Mouse (Mus musculus) v-Abl transformed pro-B cells (cell line): Measurements from ENCODE around the gene Nfkbib.

Experiments used
- in situ Hi-C, 2 experiments: fragments of 400-800 bp; cut with MboI; formaldehyde crosslinking; loops; one replicate each; pipeline ENCODE4 v1.15.1; 2025; ENCODE audit not compliant: unreplicated experiment in 2 of 2

The Nfkbib gene

DNA sequence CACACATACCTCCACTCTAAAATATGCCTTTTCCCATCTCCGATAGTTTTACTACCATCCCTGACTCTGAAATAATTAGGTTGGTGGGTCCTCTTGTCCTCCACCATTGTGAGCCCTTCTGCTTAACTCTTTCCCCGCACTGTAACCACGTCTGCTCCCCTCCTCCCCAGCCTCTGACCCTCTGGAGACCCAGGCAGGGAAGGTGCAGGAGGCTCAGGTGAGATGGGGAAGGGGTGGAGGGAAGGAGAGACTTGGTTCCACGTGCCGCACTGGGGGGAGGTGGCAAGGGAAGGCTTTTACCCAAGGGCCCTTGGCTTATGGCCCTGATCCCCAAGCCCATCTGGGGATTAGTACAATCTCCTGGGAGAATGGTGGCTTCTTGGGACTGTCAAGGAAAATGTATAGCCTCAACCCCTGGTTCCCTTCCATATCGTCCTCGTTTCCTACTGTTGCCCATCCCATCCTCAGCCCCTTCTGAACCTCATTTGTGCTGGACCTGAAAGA is at the start of gene Nfkbib:
Gene Nfkbib (minus strand): TSS at position 51 of the 504 bp plus-strand sequence.
- in situ Hi-C loops: loop anchor here in 1 of 2 experiments (25.0 kb wide), 1 partner anchor 545 kb away; the partner anchor contains the start of gene Dpf1

DNA sequence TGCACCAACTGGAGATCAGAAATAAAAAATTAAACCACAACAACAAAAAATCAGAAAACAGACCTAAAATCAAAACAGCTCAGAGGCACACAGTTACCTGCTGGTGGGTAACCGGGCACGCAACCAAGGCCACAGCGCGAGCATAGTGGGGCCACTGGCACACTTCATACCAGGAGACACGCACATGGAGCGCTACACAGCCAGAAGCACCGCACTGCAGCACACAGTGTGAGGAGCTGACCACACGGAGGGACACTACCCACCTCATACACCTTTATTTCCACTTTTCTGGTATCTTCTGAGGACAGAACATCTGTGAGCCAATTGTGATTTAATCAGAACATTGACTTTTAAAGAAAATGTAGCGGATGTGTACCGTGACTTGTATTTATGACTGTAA is 49.6 kb upstream of the Nfkbib start:
- in situ Hi-C loops: loop anchor here in 1 of 2 experiments (25.0 kb wide), 2 partner anchors 1270 to 1355 kb away; partner anchors contain the start of genes Gm26920, Sertad3, Zfp260 and Zfp566

DNA sequence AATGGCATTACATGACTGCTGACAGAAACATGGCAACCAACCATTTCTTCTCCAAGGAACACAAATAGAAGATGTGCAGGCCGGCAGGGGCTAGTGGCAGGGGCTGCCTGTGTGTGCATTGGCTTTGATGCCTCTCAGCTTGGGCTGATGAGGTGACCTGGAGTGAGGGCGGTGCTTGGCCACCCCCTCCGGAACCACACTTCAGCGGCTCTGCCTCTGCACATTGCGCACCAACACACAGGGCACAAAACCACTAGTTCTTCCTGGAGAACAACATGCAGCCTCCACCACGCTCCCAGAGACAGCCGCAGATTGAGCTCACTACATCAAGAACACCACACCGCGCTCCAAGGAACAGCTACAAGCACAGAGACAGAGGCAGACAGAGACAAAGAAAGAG is 48.9 kb upstream of the Nfkbib start:
- in situ Hi-C loops: loop anchor here in 1 of 2 experiments (25.0 kb wide), 2 partner anchors 1271 to 1354 kb away; partner anchors contain the start of genes Gm26920, Sertad3, Zfp260 and Zfp566

DNA sequence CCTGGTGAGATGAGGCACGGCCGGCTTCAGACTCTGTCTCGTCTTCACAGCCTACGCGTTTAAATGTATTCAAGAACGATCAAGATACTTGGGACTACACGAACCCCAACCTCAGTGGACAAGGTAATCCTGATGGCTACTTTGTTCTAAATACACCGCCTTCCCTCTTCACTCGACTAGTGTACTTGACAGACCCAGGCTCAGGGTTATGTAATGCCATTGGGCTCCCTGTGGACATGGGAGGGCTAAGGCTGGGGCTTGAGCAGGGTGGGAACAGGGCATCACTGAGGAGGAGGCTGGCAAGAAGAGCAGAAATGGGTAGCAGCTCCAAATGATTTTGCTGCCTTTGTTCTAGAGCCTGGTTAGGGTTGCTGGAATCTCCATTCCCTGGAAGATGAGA is 47.9 kb upstream of the Nfkbib start:
- in situ Hi-C loops: loop anchor here in 1 of 2 experiments (25.0 kb wide), 2 partner anchors 1272 to 1353 kb away; partner anchors contain the start of genes Gm26920, Sertad3, Zfp260 and Zfp566

DNA sequence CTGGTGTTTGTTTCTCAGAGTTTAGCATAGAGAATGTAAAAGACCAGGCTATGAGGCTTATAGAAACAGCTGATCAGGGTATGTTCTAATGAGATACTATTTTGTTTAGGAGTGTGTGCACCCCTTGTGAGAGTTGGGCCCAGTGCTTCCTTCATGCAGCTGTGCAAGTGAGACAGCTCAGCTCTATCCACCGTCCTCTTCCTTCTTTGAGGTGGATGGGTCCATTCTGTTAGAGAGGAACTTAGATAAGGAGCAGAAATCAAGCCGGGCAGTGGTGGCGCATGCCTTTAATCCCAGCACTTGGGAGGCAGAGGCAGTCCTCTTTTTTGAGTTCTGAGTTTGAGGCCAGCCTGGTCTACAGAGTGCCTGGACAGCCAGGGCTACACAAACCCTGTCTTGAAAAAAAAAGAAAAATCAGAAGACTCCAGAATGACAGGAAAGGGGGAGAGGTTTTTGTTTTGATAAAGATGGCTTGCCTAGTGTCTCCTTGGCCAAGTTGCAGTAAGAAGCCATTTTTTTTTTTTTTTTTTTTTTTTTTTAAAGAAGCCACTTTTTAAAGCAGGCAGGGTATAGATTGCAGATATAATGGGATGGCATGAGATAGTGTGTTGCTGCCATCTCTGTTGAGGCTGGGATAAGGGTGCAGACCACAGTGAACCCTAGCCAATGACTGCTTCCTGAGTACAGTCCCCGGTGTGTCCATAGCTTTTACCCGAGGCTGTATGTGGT is 47.2 kb upstream of the Nfkbib start:
- in situ Hi-C loops: loop anchor here in 1 of 2 experiments (25.0 kb wide), 2 partner anchors 1273 to 1352 kb away; partner anchors contain the start of genes Gm26920, Sertad3, Zfp260 and Zfp566

DNA sequence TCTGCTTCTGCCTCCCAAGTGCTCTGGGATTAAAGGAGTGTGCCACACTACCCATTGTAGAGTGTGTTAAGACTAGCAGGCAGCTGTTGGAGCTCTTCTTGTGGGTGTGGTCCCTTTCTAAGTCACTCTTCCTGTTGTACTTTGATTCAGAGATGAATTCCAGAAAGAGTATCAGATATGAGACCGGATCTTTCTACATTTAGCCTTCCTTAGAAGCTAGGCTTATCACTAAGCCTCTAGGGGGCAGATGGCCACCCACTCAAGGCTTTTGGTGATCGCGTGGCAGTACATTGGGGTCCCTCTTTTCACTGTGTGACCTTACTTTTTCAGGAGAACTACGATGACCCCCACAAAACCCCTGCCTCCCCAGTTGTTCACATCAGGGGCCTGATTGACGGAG is 45.6 kb upstream of the Nfkbib start:
- in situ Hi-C loops: loop anchor here in 1 of 2 experiments (25.0 kb wide), 2 partner anchors 1274 to 1351 kb away; partner anchors contain the start of genes Gm26920, Sertad3, Zfp260 and Zfp566

DNA sequence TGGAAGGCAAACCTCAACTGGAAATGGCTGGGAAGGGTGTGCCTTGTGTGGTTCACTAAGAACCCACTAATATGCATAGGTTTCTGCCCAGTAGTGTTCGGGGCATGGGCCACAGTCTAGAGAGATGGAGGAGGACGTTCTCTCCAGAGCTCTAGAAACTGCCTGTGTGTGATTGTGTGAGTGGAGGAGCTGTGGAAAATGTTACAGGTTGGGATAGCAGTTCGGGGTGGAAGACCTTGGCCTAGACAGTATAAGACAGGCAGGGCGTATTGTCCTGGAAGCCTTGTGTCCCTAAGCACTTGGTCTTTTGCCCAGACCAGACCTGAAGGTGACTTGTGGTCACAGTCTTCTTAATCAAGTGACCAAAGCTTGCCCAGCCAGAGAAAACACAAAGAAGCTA is 45.1 kb upstream of the Nfkbib start:
- in situ Hi-C loops: loop anchor here in 1 of 2 experiments (25.0 kb wide), 2 partner anchors 1275 to 1350 kb away; partner anchors contain the start of genes Gm26920, Sertad3, Zfp260 and Zfp566

DNA sequence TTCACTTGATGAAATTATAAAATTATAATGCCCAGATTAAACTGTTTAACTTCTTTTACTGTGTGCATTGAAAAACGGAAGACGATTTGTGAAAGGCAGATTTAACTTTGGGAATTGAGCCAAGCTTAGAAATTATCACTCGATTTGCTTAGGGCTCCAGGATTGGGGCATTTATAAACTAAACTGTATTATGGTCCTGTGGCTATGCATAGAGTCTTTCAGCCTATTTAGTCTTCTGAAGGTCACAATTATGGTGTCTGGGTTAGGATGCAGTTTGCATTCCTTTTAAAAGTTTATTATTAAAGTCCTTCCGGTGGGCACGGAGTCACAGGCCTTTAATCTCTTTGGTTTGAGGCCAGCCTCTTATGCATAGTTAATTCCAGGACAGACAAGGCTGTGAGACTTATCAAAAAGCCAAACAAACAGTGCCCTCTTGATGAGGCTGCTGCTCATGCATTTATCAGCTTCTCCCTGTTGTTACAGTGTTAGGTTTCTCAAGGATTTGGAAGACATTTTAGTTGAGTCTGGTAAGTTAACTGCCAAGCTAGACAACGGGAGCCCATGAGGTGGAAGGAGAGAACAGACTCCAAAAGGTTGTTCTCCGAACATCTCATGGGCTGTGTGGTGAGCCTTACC is 44.4 kb upstream of the Nfkbib start:
- in situ Hi-C loops: loop anchor here in 1 of 2 experiments (25.0 kb wide), 2 partner anchors 1276 to 1349 kb away; partner anchors contain the start of genes Gm26920, Sertad3, Zfp260 and Zfp566

DNA sequence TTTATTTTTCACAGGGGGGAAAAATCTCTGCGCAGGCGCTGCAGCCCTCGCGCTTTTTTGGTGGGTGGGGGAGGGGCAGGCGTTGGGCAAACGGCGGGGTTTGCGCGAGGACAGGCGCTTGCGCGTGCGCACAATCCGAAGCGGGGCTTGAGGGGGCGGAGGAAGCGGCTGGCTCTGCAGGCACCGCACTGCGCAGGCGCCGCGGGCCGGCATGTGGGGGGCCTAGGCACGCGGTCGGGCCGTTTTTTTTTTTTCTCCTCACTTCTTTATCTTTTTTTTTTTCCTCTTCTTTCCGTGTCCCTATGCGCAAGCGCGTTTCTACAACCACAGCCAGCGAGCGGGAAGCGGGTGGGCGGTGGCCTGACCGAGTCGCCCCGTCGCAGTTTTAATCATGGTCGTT is 43.9 kb upstream of the Nfkbib start:
- in situ Hi-C loops: loop anchor here in 1 of 2 experiments (25.0 kb wide), 2 partner anchors 1276 to 1349 kb away; partner anchors contain the start of genes Gm26920, Sertad3, Zfp260 and Zfp566

DNA sequence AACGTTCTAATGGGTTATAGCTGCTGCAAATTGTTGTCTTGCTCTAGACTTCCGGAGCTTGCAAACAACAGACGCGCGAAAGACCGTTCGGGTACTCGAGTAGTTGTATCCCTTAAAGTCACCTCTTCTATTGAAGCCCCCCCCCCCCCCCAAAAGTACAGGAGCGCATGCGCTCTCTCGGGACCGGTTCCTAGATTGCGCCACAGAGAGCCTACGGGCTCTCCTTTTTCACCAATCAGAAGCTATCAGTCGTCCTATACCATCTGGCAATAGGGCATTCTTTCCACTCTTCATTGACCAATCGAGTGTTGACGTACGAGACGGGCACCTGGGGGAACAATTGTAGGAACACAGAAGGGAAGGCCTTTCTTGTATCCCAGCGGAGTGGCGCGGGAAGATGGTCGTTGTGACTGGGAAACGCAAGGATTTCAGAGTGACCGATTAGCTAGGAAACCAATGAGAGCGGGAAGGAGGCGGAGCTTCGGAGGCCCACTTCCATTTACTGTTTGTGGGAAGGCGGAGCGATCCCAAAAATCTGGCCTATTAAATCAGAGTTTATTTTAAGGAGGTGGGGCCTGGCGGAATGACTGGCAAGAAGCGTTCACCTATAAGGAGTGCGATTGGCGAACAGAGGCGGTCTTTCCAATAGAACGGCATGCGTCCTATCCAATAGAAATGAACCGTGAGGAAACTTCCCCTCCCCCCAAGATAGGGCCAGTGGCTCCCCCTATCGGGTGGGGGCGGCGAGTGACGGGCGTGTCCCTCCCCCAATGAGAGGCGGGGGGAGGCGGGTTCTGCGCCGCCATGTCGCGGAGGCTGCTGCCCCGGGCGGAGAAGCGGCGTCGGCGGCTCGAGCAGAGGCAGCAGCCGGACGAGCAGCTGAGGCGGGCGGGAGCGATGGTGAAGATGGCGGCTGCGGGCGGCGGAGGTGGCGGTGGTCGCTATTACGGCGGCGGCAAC is 43.1 kb upstream of the Nfkbib start:
- in situ Hi-C loops: loop anchor here in 1 of 2 experiments (25.0 kb wide), 2 partner anchors 1277 to 1348 kb away; partner anchors contain the start of genes Gm26920, Sertad3, Zfp260 and Zfp566

DNA sequence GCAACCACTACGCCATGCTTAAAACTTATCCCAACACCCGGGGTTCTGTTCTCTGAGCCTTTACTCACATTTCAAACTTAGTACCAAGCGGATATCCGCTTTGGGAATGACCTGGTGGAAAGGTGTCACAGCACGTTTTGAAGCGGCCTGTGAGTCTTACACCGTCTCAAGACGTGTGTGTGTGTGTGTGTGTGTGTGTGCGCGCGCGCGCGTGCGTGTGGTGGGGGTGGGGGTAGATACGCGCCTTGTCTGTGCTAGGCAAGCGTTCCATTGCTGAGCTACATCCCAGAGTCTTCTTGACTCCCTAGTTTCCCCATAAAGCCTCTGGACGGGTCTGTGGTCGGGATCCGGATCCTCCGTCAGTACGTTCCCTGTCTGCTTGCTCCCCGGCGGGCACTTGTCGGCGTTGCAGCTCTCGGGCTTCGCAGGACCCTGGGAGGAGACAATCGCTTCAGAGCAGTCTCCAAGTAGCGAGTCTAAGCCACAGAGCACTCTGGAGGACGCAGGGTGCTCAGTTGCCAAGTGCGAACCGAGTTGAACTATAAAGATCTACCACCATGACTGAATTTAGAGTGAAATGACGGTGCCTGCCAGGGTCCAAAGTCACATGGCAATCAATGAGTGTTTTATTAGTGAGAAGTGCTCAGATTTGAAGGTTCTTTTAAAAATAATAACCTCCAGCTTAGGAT is 42.2 kb upstream of the Nfkbib start:
- in situ Hi-C loops: loop anchor here in 1 of 2 experiments (25.0 kb wide), 2 partner anchors 1278 to 1347 kb away; partner anchors contain the start of genes Gm26920, Sertad3, Zfp260 and Zfp566

DNA sequence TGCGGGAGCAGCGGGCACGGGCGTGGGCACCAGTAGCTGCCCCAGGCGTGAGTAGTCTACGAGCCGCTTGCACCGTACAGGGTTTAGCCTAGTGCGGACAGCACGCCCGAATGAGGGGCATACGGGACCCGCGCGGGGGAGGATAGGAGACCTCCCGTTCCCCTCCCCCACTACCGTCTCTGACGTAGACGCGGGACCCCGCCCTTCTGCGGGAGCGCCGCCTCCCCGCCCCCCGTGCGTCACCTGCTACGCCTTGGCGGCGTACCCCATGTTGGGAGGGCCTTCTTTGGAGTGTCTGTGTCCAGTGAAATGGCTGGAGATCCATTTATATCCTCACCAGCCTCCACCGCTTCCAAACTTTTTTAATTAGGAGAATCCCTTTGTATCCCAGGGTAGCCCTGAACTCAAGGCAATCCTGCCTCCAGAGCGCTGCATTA is 41.7 kb upstream of the Nfkbib start:
- in situ Hi-C loops: loop anchor here in 1 of 2 experiments (25.0 kb wide), 2 partner anchors 1278 to 1347 kb away; partner anchors contain the start of genes Gm26920, Sertad3, Zfp260 and Zfp566

DNA sequence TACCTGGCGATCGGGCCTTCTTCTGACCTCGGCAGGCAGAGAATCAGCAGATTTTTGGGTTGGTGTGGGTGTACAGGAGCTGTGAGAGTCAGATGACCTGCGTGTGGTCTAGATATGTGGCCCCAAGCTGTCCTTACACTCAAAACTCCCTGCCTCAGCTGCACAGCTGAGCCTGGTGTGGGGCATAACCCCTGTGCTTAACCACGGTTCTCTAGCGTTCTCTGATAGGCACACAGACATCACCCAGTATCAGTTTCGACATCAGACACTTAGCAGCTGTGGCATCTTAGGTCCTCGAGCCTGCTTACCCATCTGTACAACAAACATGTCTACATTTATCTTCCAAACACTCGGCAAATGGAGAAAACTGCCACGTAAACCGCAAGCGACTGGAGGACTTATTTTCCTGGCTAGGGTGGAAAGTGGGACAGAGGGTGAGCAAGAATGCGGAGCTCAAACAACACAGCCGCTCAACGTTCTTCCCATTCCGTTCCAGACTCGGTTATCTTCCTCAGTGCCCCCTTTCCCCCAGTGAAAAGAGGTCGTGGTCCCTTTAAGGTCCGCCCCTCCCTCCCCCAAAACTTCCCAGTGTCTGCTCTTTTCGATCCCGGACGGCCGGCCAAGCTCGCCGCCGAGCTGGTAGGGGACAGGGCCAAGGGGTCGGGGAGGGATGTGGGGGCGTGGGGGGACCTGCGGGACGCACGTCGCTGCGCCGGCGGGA is 41.1 kb upstream of the Nfkbib start, which contains the start of gene Hnrnpl:
Gene Hnrnpl (plus strand): TSS at position 321 of the 721 bp plus-strand sequence.
- in situ Hi-C loops: loop anchor here in 1 of 2 experiments (25.0 kb wide), 2 partner anchors 1279 to 1346 kb away; partner anchors contain the start of genes Gm26920, Sertad3, Zfp260 and Zfp566

DNA sequence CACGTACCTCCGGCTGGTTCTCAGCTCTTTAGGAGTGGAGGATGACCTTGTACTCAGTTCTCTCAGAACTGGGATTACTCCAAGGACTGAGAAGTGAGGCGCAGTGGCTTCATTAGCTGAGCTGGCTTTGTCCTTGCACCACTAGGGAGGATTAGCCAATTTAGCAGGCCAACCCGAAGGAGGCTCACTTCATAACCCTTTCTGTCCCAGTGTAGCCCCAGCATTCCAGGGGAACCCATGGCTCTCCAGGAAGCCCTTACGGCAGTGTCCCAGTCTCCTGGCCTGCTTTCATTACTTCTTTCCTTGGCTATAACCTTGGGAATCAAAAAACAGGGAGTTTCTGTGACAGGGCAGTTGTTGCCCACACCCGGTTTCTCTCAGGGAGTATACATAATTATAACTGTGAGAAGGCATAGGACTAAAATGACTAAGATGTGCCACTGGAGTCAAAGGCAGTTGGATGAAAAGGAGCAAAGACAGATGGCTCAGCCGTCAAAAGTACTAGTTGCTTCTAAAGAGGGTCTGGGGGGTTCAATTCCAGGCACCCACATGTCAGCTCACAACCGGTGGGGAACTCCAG is 40.4 kb upstream of the Nfkbib start:
- in situ Hi-C loops: loop anchor here in 1 of 2 experiments (25.0 kb wide), 2 partner anchors 1280 to 1345 kb away; partner anchors contain the start of genes Gm26920, Sertad3, Zfp260 and Zfp566

DNA sequence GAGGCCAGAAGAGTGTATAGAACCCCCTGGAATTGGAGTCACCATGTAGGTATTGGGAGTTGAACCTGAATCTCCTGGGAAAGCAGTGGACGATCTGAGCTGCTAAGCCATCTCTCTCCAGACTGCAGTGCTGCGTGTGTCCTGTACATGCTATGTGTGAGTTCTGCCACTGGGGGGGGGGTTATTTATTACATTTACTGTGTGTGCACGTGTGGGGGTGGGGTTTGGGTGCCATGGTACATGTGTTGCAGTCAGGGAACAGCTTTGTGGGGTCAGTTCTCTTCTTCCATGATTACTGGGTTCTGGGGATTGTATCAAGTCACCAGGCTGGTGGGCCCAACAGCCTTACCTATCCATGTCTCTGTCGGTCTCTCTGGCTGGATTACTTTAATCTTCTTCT is 39.6 kb upstream of the Nfkbib start:
- in situ Hi-C loops: loop anchor here in 1 of 2 experiments (25.0 kb wide), 2 partner anchors 1280 to 1345 kb away; partner anchors contain the start of genes Gm26920, Sertad3, Zfp260 and Zfp566

DNA sequence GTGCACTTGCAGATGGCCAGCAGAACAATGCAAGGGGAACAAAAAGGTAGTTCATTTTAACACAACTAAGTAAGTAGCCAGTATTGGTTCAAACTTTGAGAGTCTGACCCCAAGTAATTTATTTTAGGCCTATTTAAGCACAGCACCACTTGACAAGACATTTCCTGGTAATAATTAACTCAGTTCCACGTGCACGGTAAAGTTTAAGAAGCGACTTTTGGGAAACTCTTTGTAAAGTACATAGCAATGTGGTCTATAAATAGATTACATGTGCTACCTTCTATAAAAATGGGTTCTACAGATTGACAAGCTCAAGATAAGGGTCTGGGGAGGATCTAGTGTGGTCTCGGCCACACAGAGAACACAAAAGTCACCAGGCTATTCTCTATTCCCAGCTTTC is 36.4 kb upstream of the Nfkbib start:
- in situ Hi-C loops: loop anchor here in 1 of 2 experiments (25.0 kb wide), 2 partner anchors 1284 to 1341 kb away; partner anchors contain the start of genes Gm26920, Sertad3, Zfp260 and Zfp566
